Mouse (Mus musculus) hematopoietic stem cell, adult 5-6 weeks (primary cell): ENCODE measurements around the gene 1110051M20Rik. TPM values are rescaled to one million over a fixed set of nuclear protein-coding genes. Genes with fewer than 3 reads are reported as not detected.
"Not testable (repeated sequence)": the region's sequence is repeated elsewhere in the genome, so short reads cannot be mapped to it uniquely, and the experiment has no call there.

Experiments used
- ATAC-seq, 2 experiments: fragments of 125-278 bp in 1 of 2; replicated peaks in 1 of 2; 2 replicates each; pipeline ENCODE4 v1.8.0; 2016 to 2017; ENCODE audit warnings: inconsistent platforms in 2 of 2, mild to moderate bottlenecking in 2 of 2, moderate number of reproducible peaks in 2 of 2, low read depth in 1 of 2, moderate TSS enrichment in 1 of 2; ENCODE audit not compliant: low FRiP score in 2 of 2, poor library complexity in 2 of 2, severe bottlenecking in 2 of 2, insufficient read depth in 1 of 2, low TSS enrichment in 1 of 2
- total RNA-seq: library from RNA; stranded (forward); fragments of 172-1452, 232-1000 nt; gene quantifications from 2 replicates; pipeline ENCODE4 v1.2.3, GENCODE M21; 2017

The 1110051M20Rik gene
- total RNA-seq, 1 experiment from 2014 or later, result 11.0 TPM

DNA sequence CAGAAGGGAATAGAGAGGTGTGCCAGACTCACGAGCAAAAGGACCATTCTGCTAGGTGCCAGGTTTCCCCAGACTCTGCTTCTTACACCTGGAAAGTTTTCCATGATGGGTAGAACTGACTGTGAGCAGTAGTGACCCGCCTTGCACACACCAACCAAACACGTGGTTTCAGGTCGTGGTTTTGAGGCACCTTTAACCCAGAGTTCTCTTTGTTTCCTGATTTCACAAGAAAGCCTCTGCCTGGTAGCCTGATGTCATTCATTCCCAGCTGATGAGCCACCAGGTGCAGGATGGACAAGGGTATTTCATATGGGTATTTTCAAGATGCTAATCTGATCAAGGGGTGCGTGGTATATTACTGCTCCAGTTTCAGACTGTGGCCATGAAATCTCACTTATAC is 202.0 kb downstream of the 1110051M20Rik start:
- ATAC-seq, result no peak

DNA sequence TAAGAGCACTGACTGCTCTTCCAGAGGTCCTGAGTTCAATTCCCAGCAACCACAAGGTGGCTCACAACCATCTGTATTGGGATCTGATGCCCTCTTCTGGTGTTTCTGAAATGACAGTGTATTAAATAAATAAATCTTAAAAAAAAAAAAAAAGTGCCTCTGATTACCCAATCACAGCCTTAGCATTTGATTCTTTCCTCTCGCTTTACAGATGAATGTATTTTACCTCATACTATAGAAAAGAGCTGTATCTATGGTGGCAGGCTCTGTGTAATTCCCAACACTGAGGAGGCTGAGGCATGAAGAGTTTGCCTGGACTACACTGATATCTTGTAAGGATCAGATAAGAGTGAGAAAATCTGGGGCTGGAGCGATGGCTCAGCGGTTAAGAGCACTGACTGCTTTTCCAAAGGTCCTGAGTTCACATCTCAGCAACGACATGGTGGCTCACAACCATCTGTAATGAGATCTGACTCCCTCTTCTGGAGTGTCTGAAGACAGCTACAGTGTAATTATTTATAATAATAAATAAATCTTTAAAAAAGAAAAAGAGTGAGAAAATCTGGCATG is 206.9 kb downstream of the 1110051M20Rik start:
- ATAC-seq, result not testable (repeated sequence)

DNA sequence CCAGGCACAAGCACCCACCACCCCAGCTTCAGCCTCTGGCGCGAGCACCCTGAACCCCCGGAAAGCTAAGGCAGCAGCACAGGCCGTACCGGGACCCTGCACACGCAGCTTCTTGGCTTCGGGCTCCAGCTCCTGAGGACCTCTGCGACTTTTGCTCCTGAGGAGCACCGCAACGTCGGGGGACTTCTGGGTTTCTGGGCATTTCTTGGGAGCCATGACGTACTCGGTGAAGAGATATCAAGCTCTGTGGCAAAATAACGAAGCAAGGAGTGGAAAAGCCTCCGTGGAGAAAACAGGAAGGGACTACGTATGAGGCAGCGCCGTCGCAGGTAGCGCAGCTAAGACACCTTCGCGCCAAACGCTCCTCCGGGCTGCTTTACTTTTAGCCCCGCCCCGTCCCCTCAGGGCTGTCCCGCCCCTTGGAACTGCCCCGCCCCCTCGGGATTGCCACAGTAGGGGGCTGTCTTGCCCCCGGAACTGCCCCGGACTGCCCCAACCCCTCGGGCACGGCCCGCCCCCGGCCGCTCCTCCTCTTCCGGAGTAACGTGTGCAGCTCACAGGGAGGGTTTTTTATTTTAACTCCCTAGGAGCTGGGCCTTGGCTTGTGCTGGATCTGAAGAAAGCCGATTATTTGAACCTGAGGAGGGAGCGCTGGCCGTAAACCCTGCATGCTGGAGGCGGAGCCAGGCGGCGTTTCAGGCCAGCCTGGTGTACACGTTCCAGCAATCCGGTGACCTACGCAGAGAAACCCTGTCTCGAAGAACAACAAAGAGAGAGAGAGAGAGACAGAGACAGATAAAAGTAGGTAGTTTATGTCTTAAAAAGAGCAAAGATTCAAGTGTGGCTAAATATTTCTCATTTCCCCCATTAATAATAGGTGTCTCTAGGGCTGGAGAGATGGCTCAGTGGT is 207.6 kb downstream of the 1110051M20Rik start, which contains the start of gene Ddb2:
Gene Ddb2 (minus strand): TSS at position 382 of the 910 bp plus-strand sequence.
- peak; percentile 94 to 98 for ATAC-seq

DNA sequence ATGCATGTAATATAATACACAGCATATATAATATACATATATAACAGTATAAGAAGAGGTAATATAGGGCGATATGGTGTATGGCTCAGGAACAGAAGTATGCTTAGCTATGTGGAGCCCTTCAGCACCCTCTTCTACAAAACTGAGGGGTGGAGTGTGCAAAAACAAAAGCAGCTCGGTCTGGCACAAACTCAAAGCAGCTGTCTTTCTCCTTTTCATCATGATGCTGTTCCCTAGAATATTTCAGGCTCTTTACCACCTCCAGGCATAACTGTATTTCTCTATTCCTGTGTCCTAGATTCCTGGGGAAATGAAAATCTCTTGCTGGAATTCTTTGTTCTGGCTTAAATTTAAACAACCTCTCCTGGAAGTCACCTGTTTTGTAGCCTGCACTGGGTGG is 214.8 kb downstream of the 1110051M20Rik start:
- ATAC-seq, result no peak

Other genes starting within 250 kb of the 1110051M20Rik start
- gene Nr1h3, start 241.9 kb downstream of the 1110051M20Rik start, total RNA-seq, result 0.25 TPM in 1 of 2 replicates, not detected in the other
- gene Acp2, start 241.8 kb downstream of the 1110051M20Rik start, total RNA-seq, result 7.9 and 11.4 TPM in 2 replicates
- 30.8 and 33.9 TPM in 2 replicates for gene Ddb2, start 207.7 kb downstream of the 1110051M20Rik start, total RNA-seq
- 0.35 and 3.0 TPM in 2 replicates for gene Pacsin3, start 188.8 kb downstream of the 1110051M20Rik start, total RNA-seq
- 32.4 and 47.7 TPM in 2 replicates for gene Arfgap2, start 179.7 kb downstream of the 1110051M20Rik start, total RNA-seq
- 2.3 and 4.7 TPM in 2 replicates for gene Lrp4, start 12.8 kb upstream of the 1110051M20Rik start, total RNA-seq
- gene Ckap5, start 82.1 kb upstream of the 1110051M20Rik start, total RNA-seq, result 91.6 and 114 TPM in 2 replicates
- gene F2, start 191.7 kb upstream of the 1110051M20Rik start, total RNA-seq, result 0.30 TPM in 1 of 2 replicates, not detected in the other
- gene Zfp408, start 205.1 kb upstream of the 1110051M20Rik start, total RNA-seq, result 8.6 and 12.4 TPM in 2 replicates
- 44.0 and 53.8 TPM in 2 replicates for gene Arhgap1, start 205.2 kb upstream of the 1110051M20Rik start, total RNA-seq